Mouse (Mus musculus) embryonic facial prominence, embryonic 14.5 days (tissue): ENCODE measurements around the gene Pptc7. TPM values are rescaled to one million over a fixed set of nuclear protein-coding genes. Genes with fewer than 3 reads are reported as not detected.

Experiments
- ATAC-seq: fragments of 200-750 bp; cut with Nextera tagmentation; 2 replicates; pipeline ENCODE4 v1.8.0; 2017; ENCODE audit warnings: low read depth, moderate number of reproducible peaks, moderate TSS enrichment
- DNase-seq: peaks from one replicate; pipeline ENCODE4 v3.0.0-alpha.2; 2015; ENCODE audit warnings: low spot score
- H3K27ac ChIP-seq: fragments of 300-500 bp; sonication (generic); replicated peaks from 2 replicates; pipeline ENCODE4 v1.5.1; 2014; ENCODE audit warnings: low read depth, mild to moderate bottlenecking, low read length, moderate library complexity
- H3K27me3 ChIP-seq: fragments of 300-500 bp; sonication (generic); replicated peaks from 2 replicates; pipeline ENCODE4 v1.6.1; 2014; ENCODE audit warnings: low read length; ENCODE audit not compliant: control insufficient read depth, insufficient read depth
- H3K36me3 ChIP-seq: fragments of 300-500 bp; sonication (generic); 2 replicates; pipeline ENCODE4 v1.6.1; 2014; ENCODE audit warnings: low read length, mixed read lengths; ENCODE audit not compliant: control insufficient read depth, insufficient read depth
- H3K4me1 ChIP-seq: fragments of 300-500 bp; sonication (generic); 2 replicates; pipeline ENCODE4 v1.6.1; 2014; ENCODE audit warnings: antibody characterized with exemption, low read length; ENCODE audit not compliant: control insufficient read depth, insufficient read depth
- H3K4me2 ChIP-seq: fragments of 300-500 bp; sonication (generic); 2 replicates; pipeline ENCODE4 v1.6.1; 2014; ENCODE audit warnings: low read depth, mild to moderate bottlenecking, low read length, moderate library complexity, mixed read lengths
- H3K4me3 ChIP-seq: fragments of 300-500 bp; sonication (generic); 2 replicates; pipeline ENCODE4 v1.5.1; 2014; ENCODE audit warnings: low read depth, mild to moderate bottlenecking, low read length
- H3K9ac ChIP-seq: fragments of 300-500 bp; sonication (generic); 2 replicates; pipeline ENCODE4 v1.6.1; 2014; ENCODE audit warnings: low read depth, mild to moderate bottlenecking, low read length, moderate library complexity, mixed read lengths
- H3K9me3 ChIP-seq: fragments of 300-500 bp; sonication (generic); 2 replicates; pipeline ENCODE4 v1.6.1; 2016; ENCODE audit warnings: low read length; ENCODE audit not compliant: control insufficient read depth
- WGBS: fragments of 180-500 bp; shearing (Covaris S2); extraction: QIAGEN DNeasy Blood & Tissue Kit; methylation state at CpG from one replicate; pipeline ENCODE4 v1.1.7; 2014; 5-methylcytosine and 5-hydroxymethylcytosine counted together
- polyA plus RNA-seq: library from polyadenylated mRNA; unstranded; fragments of >200 nt; fragmentation: Nextera tagmentation; extraction: Ambion mirVana; gene quantifications from 2 replicates; pipeline ENCODE4 v1.2.1, GENCODE M21; 2014

The Pptc7 gene
- polyA plus RNA-seq, 1 experiment from 2014 or later = 8.1 TPM

DNA sequence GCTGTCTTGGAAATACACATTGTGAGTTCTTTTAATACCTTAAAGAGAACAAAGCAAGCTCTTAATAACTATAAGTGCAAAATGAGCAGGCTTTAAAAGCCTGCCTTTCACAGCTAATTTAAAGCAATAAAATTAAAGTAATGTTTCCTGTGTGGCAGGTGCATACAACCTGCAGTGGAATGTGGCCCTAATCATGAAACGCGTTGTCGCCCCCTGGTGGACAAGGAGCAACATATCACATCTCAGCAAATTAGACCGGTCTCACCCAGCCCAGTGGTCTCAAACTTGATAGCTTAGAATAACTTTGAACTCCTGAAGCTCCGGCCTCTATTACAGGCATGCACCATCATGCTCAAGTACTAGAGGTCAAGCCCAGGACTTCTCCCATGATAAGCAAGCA lies 60.1 kb downstream of the Pptc7 start:
- Histone ChIP-seq H3K9me3 (no peaks in the 10 kb centered on the region), H3K9ac (no peak overlapping the region), H3K4me1 (no peaks in the 10 kb centered on the region), H3K4me2 (no peak overlapping the region), H3K27ac (no peak overlapping the region), H3K4me3 (no peak overlapping the region), H3K27me3 (no peaks in the 10 kb centered on the region), H3K36me3 (no peaks in the 10 kb centered on the region)
- DNase-seq (peak; percentile 80), ATAC-seq (peak; percentile 60; the same call in 1 of the 2 replicates)
- WGBS = 9% methylated on average over 5 of the region's 5 CpGs

DNA sequence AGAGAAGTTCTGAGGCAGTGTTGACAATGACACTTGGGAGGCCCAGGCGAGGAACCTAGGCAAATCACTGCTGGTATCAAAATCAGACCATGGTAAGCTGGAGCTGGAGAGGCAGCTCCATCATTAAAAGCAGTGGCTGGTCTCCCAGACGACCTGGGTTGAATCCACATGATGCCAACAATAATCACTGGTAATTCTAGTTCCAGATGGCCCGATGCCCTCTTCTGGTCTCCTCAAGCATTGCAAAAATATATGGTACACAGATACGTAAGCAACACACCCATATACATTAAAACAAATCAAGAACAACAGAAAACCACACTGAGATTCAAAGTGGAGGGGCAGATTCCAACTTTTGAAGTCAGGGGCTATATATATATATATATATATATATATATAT lies 61.6 kb downstream of the Pptc7 start:
- ATAC-seq = no peak
- no peak overlapping the region for H3K4me3 ChIP-seq
- WGBS = 78% methylated on average over 4 of the region's 4 CpGs

DNA sequence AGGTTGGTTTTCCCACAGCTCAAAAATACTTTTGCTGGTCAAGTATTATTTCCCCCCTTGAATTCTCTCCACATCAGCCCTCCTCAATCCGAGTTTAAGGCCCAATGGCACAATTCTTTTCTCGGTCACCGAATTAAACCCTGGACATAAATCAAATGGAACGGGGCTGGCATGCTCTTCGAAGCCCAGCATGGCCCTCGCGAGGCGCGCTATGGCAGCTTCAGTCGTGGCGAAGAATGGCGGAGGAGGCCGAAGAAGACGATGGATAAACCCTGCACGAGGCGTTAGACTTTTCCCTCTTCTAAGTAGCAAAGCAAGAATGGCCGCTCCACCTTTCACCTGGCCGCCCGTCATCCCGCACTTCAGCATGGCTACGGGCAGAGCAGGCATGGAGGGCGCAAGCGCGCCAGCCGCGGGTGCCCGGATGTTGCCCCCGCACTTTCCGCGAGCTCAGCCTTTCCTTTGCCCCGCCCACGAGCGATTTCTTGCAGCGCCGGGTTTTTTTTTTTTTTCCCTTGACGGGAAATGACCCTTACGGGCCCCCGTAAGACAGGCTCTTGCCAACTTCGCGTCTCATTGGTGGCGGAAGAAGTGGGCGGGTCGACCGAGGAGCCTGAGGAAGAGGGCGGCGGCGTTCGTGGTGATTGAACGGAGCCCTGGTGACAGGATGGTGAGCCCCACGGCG lies 69.8 kb downstream of the Pptc7 start, which contains the start of the genes Rad9b and Vps29:
TSS of gene Rad9b (minus strand) at position 427 of the 685 bp plus-strand sequence.
TSS of gene Vps29 (plus strand) at position 563 of the 685 bp plus-strand sequence.
- Histone ChIP-seq H3K9me3 (no peaks in the 10 kb centered on the region), H3K27me3 (no peaks in the 10 kb centered on the region), H3K4me3 (peak within 1 kb of the TSS; percentile 72), H3K36me3 (peaks cover 5% of the 10 kb centered on the region; the same call in 1 of the 2 replicates), H3K4me2 (peak within 1 kb of the TSS; percentile 83), H3K9ac (peak within 1 kb of the TSS; percentile 80), H3K27ac (peak within 1 kb of the TSS; percentile 52), H3K4me1 (peaks cover 6% of the 10 kb centered on the region)
- WGBS = 2% methylated on average over 39 of the region's 51 CpGs
- DNase-seq (peak; percentile 99), ATAC-seq (peak; percentile 93)

More for the DNA sequence above, 61.6 kb downstream of the Pptc7 start:
- Histone ChIP-seq H3K4me1 (no peaks in the 10 kb centered on the region), H3K36me3 (no peaks in the 10 kb centered on the region), H3K27ac (no peak overlapping the region), H3K9me3 (no peaks in the 10 kb centered on the region), H3K4me2 (no peak overlapping the region), H3K9ac (no peak overlapping the region), H3K27me3 (no peaks in the 10 kb centered on the region)
- no peak for DNase-seq

DNA sequence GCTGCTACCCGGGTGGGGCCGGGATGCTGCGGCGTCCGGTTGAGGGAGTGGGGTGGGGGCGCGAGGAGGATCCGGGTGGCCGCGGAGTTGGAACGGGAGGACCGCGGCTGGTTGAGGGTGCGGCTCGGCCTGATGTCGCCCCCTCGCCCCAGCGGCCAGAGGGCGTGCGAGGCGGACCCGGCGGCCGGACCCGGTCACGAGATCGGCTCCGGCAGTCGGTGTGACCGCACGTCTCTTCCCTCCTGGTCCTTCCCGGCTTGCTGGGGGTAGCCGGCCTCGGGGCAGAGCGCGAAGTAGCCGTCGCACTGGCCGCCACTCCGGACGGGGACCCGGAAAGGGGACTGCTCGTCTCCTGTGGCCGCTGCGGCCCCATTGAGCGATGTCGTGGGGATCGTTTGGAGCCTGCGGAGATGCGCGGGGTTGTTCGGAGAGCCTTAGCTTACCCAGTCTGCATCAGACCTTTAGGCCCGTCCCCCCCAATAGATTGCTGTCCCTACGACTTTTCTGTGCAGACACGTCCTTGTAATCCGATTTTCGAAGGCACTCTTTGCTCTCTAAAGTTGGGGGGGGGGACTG lies 70.4 kb downstream of the Pptc7 start:
- H3K27ac ChIP-seq = peak overlapping the region; percentile 52; the same call in 1 of the 2 replicates
- ATAC-seq = peak; percentile 67

GRCm38 (mm10) chr5:122371591-122372191 lies 87.5 kb downstream of the Pptc7 start, which contains the start of gene Gpn3:
Gene Gpn3 (plus strand): TSS chr5:122371876.
- Histone ChIP-seq H3K4me1 (0 out of 2 replicates have a peak, but pooled peaks cover 3% of the 10 kb centered on the region), H3K27me3 (no peaks in the 10 kb centered on the region), H3K36me3 (peaks cover 41% of the 10 kb centered on the region), H3K4me2 (peak within 1 kb of the TSS; percentile 75), H3K9me3 (no peaks in the 10 kb centered on the region), H3K9ac (peak within 1 kb of the TSS; percentile 73), H3K4me3 (peak within 1 kb of the TSS; percentile 62), H3K27ac (peak within 1 kb of the TSS; percentile 91)
- under 1% methylated on average over 21 of the region's 46 CpGs for WGBS
- DNase-seq = peak; percentile 26
- ATAC-seq = peak; percentile 80

More for the DNA sequence above, 70.4 kb downstream of the Pptc7 start:
- peaks cover 8% of the 10 kb centered on the region; the same call in 1 of the 2 replicates for H3K36me3 ChIP-seq
- peak overlapping the region; percentile 80 for H3K9ac ChIP-seq
- no peaks in the 10 kb centered on the region for H3K27me3 ChIP-seq
- no peaks in the 10 kb centered on the region for H3K9me3 ChIP-seq
- DNase-seq = peak; percentile 3
- peaks cover 6% of the 10 kb centered on the region for H3K4me1 ChIP-seq
- peak overlapping the region; percentile 72 for H3K4me3 ChIP-seq
- WGBS = under 1% methylated on average over 16 of the region's 57 CpGs
- peak overlapping the region; percentile 76 for H3K4me2 ChIP-seq

GRCm38 (mm10) chr5:122372192-122372769 lies 88.1 kb downstream of the Pptc7 start, which contains the start of gene Fam216a:
Gene Fam216a (minus strand): TSS chr5:122372364.
- under 1% methylated on average over 51 of the region's 53 CpGs for WGBS
- H3K27me3 ChIP-seq = no peaks in the 10 kb centered on the region
- H3K9me3 ChIP-seq = no peaks in the 10 kb centered on the region
- DNase-seq = peak; percentile 100
- H3K4me3 ChIP-seq = peak within 1 kb of the TSS; percentile 62
- H3K4me1 ChIP-seq = 0 out of 2 replicates have a peak, but pooled peaks cover 3% of the 10 kb centered on the region
- peak within 1 kb of the TSS; percentile 73 for H3K9ac ChIP-seq
- H3K4me2 ChIP-seq = peak within 1 kb of the TSS; percentile 75
- peaks cover 35% of the 10 kb centered on the region for H3K36me3 ChIP-seq
- ATAC-seq = peak; percentile 96
- peak within 1 kb of the TSS; percentile 91 for H3K27ac ChIP-seq

DNA sequence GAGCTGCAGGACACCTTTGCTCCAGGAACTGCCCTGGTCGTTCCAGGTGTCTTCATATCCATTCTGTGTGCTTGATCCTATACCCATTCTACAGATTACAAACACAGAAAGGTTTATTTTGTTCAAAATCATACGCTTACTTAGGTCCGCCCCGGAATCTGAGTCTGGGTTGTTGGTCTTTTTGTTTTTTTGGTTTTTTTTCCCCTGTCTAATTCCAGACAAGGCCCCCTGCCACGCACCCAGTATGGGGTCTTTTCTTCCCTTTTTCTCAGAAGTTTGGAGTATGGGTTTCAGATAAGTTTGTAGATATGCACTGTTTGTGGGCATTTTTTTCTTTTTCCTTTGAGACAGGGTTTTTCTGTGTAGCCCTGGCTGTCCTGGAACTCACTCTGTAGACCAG lies 88.7 kb downstream of the Pptc7 start:
- Histone ChIP-seq H3K9ac (peak overlapping the region; percentile 73), H3K9me3 (no peaks in the 10 kb centered on the region), H3K27ac (peak overlapping the region; percentile 79; the same call in 1 of the 2 replicates), H3K4me1 (0 out of 2 replicates have a peak, but pooled peaks cover 3% of the 10 kb centered on the region), H3K4me3 (peak overlapping the region; percentile 62), H3K27me3 (no peaks in the 10 kb centered on the region), H3K4me2 (peak overlapping the region; percentile 75), H3K36me3 (peaks cover 29% of the 10 kb centered on the region)
- 6% methylated on average over 5 of the region's 5 CpGs for WGBS
- ATAC-seq (no peak), DNase-seq (no peak)
